Mouse (Mus musculus) lung, postnatal 10 days (tissue): ENCODE results near the gene Zbtb7b.

Source experiments
- DNase-seq: peaks from one replicate; pipeline ENCODE4 v3.0.0; 2021

Zbtb7b gene

DNA sequence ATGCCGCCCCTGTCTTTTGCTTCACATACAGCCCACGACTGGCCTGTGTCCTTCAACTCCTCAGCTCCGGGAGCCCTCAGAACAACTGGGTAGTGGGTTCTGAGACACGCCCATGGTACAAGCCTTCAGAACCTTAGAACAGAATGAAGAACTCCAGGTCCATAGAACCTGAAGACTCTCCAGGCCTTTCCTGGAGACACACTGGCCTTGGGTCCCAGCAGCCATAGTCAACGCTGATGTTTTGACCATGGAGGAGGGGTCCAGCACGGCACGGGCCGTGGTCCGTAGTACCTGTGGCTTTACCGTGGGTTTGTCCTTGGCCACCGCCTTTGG lies 29.5 kb downstream of the Zbtb7b start, which contains the start of gene Dcst1:
TSS of gene Dcst1 (minus strand) at position 101 of the 333 bp plus-strand sequence.
- no peak for DNase-seq

- no peak for DNase-seq
Observed at GRCm38 (mm10) chr3:89364631-89365030, 29.9 kb downstream of the Zbtb7b start.

DNA sequence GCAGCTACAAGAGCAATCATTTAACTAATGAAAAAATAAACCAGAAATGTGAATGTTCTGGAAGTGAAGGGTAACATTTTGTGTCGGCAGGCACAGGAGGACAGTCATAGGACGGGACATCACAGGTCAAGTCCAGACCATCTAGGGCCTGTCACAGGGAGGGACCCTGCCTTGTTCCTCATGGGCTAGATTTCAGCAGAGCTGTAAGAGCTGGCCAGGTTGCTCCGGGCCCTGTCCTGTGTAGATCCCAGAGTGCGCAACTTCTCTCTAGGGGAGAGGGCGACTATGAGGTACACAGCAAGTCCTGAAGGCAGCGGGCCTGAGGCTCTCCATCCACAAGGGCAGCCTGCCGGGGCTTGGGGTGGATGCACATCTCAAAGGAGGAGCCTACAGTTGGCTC lies 32.9 kb downstream of the Zbtb7b start, which contains the start of gene Dcst2:
TSS of gene Dcst2 (plus strand) at position 301 of the 400 bp plus-strand sequence.
- no peak for DNase-seq

DNA sequence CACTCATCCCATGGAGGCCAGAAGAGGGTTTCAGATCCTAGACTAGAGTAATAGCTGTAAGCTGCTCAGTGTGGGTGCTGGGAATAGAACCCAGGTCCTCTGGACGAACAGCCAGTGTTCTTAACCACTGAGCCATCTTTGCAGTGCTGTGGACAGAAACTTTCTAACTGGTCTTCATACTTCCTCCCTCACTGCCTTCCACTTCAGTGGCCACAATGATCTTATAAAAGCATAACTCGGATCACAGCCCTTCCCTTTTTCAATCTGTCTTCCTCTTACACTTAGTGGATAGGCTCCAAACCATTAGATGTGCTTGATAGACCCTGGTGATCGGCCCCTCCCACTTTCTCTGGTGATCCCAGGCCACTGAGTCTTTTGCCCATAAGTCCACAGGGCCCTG lies 34.3 kb downstream of the Zbtb7b start:
- DNase-seq, result no peak

GRCm38 (mm10) chr3:89359630-89360029 lies 34.9 kb downstream of the Zbtb7b start:
- peak; percentile 30 for DNase-seq

DNA sequence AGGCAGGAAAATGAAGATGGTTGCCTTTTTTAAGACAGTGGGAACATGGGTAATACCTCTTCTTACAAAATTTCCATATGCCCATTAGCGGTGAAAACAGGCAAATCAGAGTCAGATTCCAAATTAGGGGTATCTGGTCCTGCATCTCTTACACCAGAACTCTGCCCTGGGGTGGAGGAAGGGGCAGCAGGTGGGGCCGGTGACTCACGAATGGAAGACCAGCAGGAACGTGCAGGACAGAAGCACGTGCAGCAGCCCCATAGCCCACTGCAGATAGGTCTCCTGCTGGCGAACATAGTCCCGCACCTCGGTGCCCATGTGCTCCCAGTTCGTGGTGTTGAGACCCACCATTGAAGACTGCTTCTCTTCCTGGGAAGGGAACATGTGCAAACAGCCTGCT lies 38.5 kb downstream of the Zbtb7b start:
- DNase-seq, result no peak

DNA sequence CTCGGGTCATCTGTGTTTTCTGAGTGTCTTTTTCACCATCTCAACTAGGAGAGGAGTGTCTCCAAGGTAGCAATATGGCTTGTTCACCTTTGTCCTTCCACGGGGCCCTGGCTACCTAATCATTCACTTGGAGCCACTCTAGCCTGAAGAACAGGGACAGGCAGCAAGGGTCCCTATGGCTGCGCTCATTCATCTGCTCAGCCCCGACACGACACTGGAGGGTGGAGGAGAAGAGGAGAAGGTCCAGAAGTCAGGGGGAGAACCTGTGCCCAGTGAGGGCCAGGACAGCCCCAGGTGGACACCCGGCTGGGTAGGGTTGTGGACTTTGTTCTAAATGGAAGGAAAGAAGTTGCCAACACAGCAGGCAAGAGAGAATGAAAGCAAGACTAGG lies 39.1 kb downstream of the Zbtb7b start:
- DNase-seq, result no peak

DNA sequence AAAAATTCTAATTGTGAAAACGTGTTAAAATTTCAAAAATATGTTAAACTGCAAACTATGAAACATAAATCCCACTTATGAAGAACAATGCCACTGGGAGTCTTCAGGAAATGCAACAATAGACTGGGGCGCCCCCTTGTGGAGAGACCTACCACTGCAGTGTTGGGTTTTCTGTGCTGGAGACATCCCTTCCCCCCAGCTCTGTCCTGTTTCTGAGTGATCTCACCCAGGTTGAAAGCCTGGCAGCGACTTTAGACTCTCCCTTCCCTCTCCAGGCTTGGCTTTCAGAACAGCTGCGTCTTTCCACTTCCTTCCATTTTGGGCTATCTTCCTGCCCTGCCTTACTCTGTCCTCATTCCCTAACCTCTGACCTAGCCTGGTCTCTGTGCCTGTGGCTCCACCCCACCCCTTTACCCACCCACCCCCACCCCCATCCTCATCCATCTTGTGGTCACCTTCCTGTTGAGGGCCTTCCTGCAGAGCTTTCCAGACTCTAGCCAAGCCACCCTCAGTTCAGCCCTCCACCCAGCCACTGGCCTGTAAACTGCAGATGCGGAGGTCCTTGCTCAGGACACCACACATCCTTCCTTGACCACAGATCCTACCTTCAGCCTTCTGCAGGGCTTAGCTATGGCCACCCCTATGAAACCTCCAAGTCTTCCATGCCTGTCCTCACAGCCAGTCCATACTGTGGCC lies 39.6 kb downstream of the Zbtb7b start:
- peak; percentile 95 for DNase-seq

DNA sequence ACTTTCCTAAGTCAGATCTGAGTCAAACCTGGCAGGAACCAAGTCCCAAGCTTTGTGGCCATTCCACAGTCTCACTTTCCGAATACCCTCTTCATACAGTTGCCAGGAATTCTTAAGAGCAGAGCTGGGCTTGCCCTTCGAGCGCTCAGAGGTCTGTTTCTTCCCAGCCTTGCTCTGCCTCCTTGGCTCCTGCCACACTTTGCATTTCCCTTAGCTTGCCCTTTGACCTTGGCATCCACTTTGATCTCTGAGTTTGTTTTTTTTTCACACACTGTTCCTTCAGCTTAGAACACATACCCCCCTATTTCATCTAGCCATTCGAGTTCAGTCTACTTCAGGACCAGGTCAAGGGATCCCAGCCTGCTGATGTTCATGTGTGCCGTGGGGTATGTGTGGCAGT lies 43.3 kb downstream of the Zbtb7b start:
- no peak for DNase-seq

DNA sequence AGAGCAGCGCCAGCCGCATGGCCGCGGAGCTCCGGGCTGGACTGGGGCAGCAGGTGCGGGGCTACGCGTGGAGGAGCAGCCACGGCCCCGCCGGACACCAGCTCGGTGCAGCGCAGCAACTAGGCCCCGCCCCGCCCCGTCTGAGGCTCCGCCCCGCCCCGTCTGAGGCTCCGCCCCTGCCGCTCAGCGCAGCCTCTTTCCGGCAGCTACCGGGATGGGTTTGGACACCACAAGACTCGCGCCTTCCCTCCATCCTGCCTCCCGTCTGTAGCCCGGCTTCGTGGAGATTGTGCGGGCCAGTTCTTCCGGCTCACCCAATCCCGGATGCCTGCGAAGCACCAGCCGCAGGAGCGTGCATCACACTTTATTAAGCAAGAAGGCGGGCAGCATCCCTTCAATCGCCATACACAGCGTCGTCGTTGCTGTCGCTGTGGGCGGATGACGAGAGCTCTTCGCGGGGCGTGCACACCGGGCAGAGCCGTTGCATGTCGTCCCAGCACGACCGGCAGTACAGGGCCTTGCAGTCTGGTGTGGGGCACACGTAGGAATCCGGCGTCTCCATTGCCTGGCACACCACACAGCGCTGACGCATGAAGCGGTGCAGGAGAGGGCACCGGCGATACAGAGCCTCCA lies 44.6 kb downstream of the Zbtb7b start, which contains the start of gene Adam15:
TSS of gene Adam15 (minus strand) at position 128 of the 633 bp plus-strand sequence.
- DNase-seq, result peak; percentile 94

DNA sequence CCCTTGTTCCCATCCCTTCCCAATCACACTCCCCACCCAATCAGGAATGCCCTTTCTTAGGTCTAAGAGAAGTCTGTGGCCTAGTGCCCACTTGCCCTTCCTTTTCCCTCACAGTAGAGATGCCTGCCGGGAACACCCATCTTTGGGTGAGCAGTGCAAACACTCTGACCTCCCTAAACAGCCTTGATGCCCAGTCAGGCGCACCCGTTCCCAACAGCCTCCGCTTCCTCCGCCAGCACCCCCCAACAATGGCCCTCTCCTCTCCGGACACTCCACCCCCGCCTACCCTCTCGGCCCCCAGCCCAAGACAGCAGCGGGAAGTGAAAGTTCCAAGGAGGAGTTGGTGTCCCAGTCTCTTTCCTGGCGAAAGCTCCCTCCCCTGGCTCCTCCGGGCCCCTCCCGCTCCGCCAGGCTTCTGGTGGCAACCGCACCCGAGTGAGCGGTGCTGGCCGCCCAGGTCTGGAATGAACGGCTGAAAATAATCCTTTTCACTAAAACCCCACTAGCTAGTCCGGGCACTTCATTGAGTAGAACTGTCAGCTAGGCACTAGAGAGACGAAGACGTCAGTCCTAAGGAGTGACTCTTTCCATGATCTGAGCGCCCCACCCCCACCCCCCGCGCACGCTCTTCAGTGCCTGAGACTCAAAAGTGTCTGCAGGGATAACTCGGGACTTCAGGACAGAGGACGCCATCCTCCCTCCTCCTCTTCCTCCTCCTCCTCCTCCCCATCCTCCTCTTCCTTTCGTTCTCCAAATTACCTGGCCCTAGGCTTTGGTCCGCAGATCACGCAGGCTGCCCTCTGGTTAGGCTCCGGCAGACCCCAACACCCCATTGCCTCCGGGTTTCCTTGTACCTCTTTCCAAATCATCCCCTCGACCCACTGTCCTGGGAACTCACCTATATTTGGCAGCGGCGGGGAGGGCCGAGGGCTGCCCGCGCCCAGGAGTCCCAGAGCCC lies 45.4 kb downstream of the Zbtb7b start:
- peak; percentile 87 for DNase-seq

DNA sequence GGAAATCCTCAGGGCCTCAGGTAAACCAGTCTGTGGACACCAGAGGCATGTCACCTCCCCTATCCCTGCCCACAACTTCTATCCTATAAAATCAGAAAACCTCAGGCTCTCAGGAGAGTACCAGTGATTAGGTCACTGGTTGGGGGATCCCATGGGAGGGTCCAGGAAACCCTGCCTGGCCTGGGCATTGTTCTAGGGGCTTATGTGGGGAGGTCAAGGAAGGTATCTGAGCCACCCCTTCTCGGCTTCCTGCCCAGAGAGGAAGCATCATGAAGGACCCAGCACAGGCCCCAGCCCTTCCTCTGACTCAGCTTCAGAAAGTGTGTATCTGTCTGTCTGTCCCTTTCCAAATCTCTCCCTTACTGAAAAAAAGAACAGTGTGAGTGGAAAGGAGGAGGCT lies 46.7 kb downstream of the Zbtb7b start:
- peak; percentile 59 for DNase-seq

DNA sequence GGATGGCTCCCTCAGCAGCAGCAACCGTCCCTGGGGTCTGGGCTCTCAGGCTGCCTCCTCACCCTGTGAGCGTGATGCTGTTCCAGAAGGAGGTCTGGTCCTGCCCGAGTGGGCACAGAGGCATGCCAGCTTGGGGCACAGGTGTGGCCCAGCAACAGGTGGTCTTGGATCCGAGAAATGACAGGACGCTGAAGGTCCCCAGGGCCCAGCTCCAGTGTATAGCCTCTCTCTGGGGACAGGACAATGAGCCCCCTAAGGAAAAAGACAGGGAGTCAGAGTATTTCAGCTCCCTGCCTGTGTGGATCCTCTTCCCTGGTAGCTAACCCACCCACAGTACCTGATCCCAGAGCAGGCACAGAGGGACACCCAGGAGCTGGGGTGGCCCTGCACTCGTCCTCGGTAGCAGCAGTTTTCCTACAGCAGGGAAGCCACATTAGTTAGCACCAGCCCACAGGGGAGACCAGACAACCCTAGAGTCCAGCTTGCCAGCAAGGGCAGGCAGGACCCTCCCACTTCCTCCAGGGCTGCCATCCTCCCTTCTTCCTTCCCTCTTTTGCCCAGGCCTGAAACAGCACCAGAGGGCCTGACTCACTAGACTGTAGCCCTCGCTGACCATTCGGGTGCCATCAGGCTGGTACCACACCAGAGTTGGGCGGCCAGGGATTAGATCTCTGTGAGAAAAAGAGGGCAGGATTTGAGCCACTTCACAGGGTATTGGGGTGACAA lies 47.6 kb downstream of the Zbtb7b start:
- DNase-seq, result no peak

GRCm38 (mm10) chr3:89343279-89343678 lies 51.3 kb downstream of the Zbtb7b start:
- no peak for DNase-seq

DNA sequence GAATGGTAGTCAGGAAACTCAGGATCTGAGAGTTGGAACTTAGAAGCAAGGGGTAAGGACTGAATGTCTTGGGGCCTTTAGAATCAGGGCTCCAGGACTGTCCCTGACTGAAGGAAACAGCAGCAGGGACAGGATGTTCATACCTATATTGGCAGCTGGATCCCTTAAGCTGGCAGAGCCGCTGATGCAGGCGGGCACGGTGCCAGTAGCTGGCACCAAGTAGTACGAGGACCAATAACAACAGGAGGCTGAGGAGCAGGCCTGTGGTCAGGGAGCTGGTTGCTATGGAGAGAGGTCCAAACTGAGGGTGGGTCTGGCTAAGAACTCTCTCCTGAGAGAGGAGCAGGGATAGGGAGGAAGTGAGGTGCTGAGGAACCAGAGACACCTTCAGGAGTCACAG lies 52.8 kb downstream of the Zbtb7b start:
- DNase-seq, result no peak

- DNase-seq, result peak; percentile 85
Observed at GRCm38 (mm10) chr3:89340465-89340864, 54.1 kb downstream of the Zbtb7b start.

GRCm38 (mm10) chr3:89339416-89339815 lies 55.2 kb downstream of the Zbtb7b start:
- DNase-seq, result peak; percentile 87

DNA sequence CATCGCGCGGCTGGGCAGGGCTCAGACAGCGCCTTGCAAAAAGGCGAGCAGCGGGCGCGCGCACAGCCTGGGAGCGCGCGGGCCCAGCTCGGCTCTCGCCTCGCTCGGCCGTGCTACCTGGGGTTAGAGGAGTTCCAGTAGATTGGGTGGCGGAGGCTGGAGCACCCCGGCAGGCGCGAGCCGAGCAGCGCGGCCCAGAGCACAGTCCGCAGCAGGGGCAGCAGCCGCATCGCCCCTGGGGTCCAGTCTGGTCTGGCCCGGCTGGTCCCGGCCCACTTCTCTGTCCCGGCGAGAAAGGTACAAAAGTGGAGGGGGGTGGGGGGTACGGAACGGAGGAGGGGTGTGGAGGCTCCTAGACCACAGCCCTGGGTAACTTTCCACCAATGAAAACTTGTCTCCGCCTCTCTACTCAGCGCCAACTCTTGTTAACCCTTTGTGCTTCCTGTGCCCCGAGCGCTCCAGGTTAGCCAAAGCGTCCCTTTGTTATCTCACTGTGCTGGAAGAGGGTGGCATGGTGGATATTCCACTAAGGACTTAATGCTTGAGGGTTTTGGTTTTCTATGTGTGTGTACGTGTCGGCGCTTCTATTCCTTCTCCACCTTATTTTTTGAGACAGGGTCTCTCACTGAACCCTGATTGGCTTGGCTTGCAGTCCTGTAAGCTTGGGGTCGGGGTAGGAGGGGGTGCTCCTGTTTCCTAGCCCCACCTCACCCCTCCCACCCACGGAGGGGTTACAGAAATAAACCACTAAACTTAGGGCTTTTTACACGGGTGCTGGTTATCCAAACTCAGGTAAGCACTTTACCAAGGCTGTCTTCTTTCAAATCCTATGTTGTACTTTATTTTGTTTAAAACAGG lies 56.6 kb downstream of the Zbtb7b start, which contains the start of gene Efna4:
TSS of gene Efna4 (minus strand) at position 308 of the 858 bp plus-strand sequence.
- DNase-seq, result peak; percentile 78

DNA sequence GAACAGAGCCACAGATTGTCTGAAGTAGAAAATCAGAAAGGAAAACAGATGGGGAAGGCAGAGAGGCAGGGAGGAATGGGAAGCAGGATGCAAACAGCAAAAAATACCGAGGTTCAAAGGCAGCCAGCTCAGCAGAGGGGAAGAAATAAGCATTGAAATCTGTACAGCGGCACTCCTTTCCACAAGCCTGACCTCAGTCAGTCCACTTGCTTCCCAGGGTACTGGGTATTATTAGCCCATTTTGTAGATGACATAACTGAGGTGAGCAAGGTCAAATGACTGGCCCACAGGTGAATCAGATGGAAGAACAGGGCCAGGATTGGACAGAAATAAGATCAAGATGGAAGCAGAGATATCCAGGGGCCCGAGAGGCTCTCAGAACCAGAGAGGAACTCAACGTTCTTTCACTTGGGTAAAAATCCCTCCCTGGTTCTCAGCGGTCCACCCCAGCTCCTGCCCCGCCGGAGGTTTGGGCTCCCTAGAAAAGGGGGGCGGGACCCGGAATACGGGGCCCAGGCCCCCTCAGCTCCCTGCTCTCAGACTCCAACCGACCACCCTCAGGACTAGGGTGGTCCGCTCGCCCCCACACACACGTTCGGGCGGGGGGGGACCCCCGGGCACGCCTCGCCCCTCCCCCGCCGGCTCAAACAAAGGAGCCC lies 57.4 kb downstream of the Zbtb7b start:
- DNase-seq, result no peak

GRCm38 (mm10) chr3:89336529-89336928 lies 58.0 kb downstream of the Zbtb7b start:
- no peak for DNase-seq

GRCm38 (mm10) chr3:89333053-89333452 lies 61.5 kb downstream of the Zbtb7b start:
- no peak for DNase-seq
